In genomic region chr8:47243016-47243630, GRCm38 (mm10) we compare ENCODE assay signal across 8 mouse cellular contexts.
DNase-seq lines count a peak whose midpoint lies in the region; ATAC-seq lines count a peak whose summit lies in the region.

No protein-coding gene starts in this region.

- peak overlapping the region; percentile 36 for H3K4me3 ChIP-seq in heart, embryonic 10.5 days
- H3K4me3 ChIP-seq in limb, embryonic 15.5 days = peak overlapping the region; percentile 34
- H3K4me3 ChIP-seq in neural tube, embryonic 15.5 days (replicated peaks) = peak overlapping the region; percentile 40

- ATAC-seq in limb, embryonic 15.5 days (ENCODE audit: insufficient number of reproducible peaks, low FRiP score, low TSS enrichment, low read depth) = no peak
- ATAC-seq in neural tube, embryonic 15.5 days (ENCODE audit: low FRiP score) = peak; percentile 62

- H3K9me3 ChIP-seq in heart, embryonic 10.5 days = no peaks in the 10 kb centered on the region
- no peaks in the 10 kb centered on the region for H3K9me3 ChIP-seq in limb, embryonic 15.5 days
- no peaks in the 10 kb centered on the region for H3K9me3 ChIP-seq in neural tube, embryonic 15.5 days (replicated peaks)

- intact Hi-C loops in heart, postnatal 14 days (cut with DNase I) = no loop called here

- no peaks in the 10 kb centered on the region for H3K27me3 ChIP-seq in heart, embryonic 10.5 days (ENCODE audit: insufficient read depth, poor library complexity, severe bottlenecking)
- no peaks in the 10 kb centered on the region for H3K27me3 ChIP-seq in limb, embryonic 15.5 days
- H3K27me3 ChIP-seq in neural tube, embryonic 15.5 days (replicated peaks) = no peaks in the 10 kb centered on the region

- H3K4me1 ChIP-seq in heart, embryonic 10.5 days = peaks cover 37% of the 10 kb centered on the region
- peaks cover 19% of the 10 kb centered on the region for H3K4me1 ChIP-seq in limb, embryonic 15.5 days
- peaks cover 50% of the 10 kb centered on the region for H3K4me1 ChIP-seq in neural tube, embryonic 15.5 days

- no peak overlapping the region for H3K9ac ChIP-seq in limb, embryonic 15.5 days
- H3K9ac ChIP-seq in neural tube, embryonic 15.5 days (replicated peaks) = peak overlapping the region; percentile 23; the same call in 1 of the 2 replicates

- H3K36me3 ChIP-seq in heart, embryonic 10.5 days = no peaks in the 10 kb centered on the region
- no peaks in the 10 kb centered on the region for H3K36me3 ChIP-seq in limb, embryonic 15.5 days
- no peaks in the 10 kb centered on the region for H3K36me3 ChIP-seq in neural tube, embryonic 15.5 days

- no peak overlapping the region for H3K27ac ChIP-seq in heart, embryonic 10.5 days
- H3K27ac ChIP-seq in limb, embryonic 15.5 days = no peak overlapping the region
- peak overlapping the region; percentile 87 for H3K27ac ChIP-seq in neural tube, embryonic 15.5 days (replicated peaks)

- H3K4me2 ChIP-seq in limb, embryonic 15.5 days = peak overlapping the region; percentile 52
- H3K4me2 ChIP-seq in neural tube, embryonic 15.5 days = peak overlapping the region; percentile 62

- WGBS in heart, embryonic 10.5 days = 54% methylated on average over 8 of the region's 8 CpGs
- 39% methylated on average over 8 of the region's 8 CpGs for WGBS in limb, embryonic 15.5 days
- WGBS in neural tube, embryonic 15.5 days = 20% methylated on average over 8 of the region's 8 CpGs

- peak; percentile 95 for DNase-seq in heart, adult 11 months
- DNase-seq in heart, postnatal 14 days = no peak
- peak; percentile 34 for DNase-seq in cerebellum, adult 8-10 months
- DNase-seq in heart, embryonic 10.5 days (ENCODE audit: low spot score) = no peak
- DNase-seq in urinary bladder, adult 2 months (ENCODE audit: low spot score) = no peak
- no peak for DNase-seq in Muller cell, postnatal 12 days (ENCODE audit: inconsistent ontology term)

Comparison
In these comparisons a context has a peak if more than half of its experiments do, and no peak if none do; other contexts are left out.
1. DNase-seq: peak in heart, adult 11 months (single experiment) and cerebellum, adult 8-10 months (single experiment); none in heart, postnatal 14 days (0 of 2), heart, embryonic 10.5 days (single experiment), urinary bladder, adult 2 months (single experiment) and Muller cell, postnatal 12 days (single experiment).
2. Peak in every context shown above with its lines, with median percentiles within 50 percentile points of each other: H3K4me3 ChIP-seq.